Mouse (Mus musculus) CH12.LX (cell line): ENCODE results near the gene Trio. TPM values are rescaled to one million over a fixed set of nuclear protein-coding genes. Genes with fewer than 3 reads are reported as not detected.

Experiments
- DNase-seq: peaks from one replicate; pipeline ENCODE4 v3.0.0-alpha.2; 2013; ENCODE audit errors: extremely low read depth
- H3K27ac ChIP-seq: 2 replicates; pipeline ENCODE4 v1.5.1; 2012; ENCODE audit warnings: low read depth, mild to moderate bottlenecking, control low read depth, moderate library complexity; ENCODE audit not compliant: insufficient read depth
- H3K27me3 ChIP-seq: replicated peaks from 2 replicates; pipeline ENCODE3; 2012; ENCODE audit warnings: inconsistent platforms
- H3K36me3 ChIP-seq, 2 experiments: replicated peaks in 1 of 2; 2 replicates each; pipeline versions ENCODE3 to v1.6.1; 2012; ENCODE audit warnings: inconsistent platforms in 1 of 2, low read length in 1 of 2, mild to moderate bottlenecking in 1 of 2, mixed read lengths in 1 of 2, moderate library complexity in 1 of 2; ENCODE audit not compliant: control insufficient read depth in 1 of 2, insufficient read depth in 1 of 2
- H3K4me1 ChIP-seq, 2 experiments: 2 replicates each; pipeline ENCODE4 v1.6.1; 2012; ENCODE audit warnings: inconsistent platforms in 1 of 2, moderate library complexity in 1 of 2; ENCODE audit not compliant: insufficient read depth in 2 of 2, control insufficient read depth in 1 of 2
- H3K4me2 ChIP-seq: 2 replicates; pipeline ENCODE4 v1.6.1; 2012; ENCODE audit warnings: low read depth, mild to moderate bottlenecking, control low read depth; ENCODE audit not compliant: poor library complexity, insufficient read depth, severe bottlenecking
- H3K4me3 ChIP-seq, 3 experiments: fragments of 150-350 bp in 1 of 3; sonication (generic) in 1 of 3; replicated peaks in 1 of 3; 2 replicates each; pipeline versions ENCODE3 to v1.5.1; 2011 to 2012; ENCODE audit warnings: low read depth in 2 of 3, low read length in 2 of 3, mild to moderate bottlenecking in 2 of 3, moderate library complexity in 2 of 3, control low read depth in 1 of 3, improper control_type of control experiment in 1 of 3, inconsistent platforms in 1 of 3, mixed read lengths in 1 of 3; ENCODE audit not compliant: poor library complexity in 1 of 3
- H3K79me2 ChIP-seq: replicated peaks from 2 replicates; pipeline ENCODE4 v1.6.1; 2012; ENCODE audit warnings: mild to moderate bottlenecking, moderate library complexity; ENCODE audit not compliant: control insufficient read depth, poor library complexity, insufficient read depth, severe bottlenecking; ENCODE audit errors: extremely low read depth
- H3K9ac ChIP-seq: 2 replicates; pipeline ENCODE4 v1.6.1; 2012; ENCODE audit warnings: low read depth, mild to moderate bottlenecking, control low read depth, moderate library complexity; ENCODE audit not compliant: insufficient read depth
- H3K9me3 ChIP-seq: replicated peaks from 2 replicates; pipeline ENCODE3; 2012; ENCODE audit warnings: low read length, inconsistent platforms, mixed read lengths
- BHLHE40 ChIP-seq: IDR thresholded peaks from 2 replicates; pipeline ENCODE4 v1.6.1; 2011; ENCODE audit warnings: mild to moderate bottlenecking, low read depth, low read length, improper control_type of control experiment
- CHD1 ChIP-seq: IDR thresholded peaks from 2 replicates; pipeline ENCODE4 v1.6.1; 2012; ENCODE audit warnings: low read depth, low read length, improper control_type of control experiment, inconsistent platforms
- CHD2 ChIP-seq: IDR thresholded peaks from 2 replicates; pipeline ENCODE4 v1.6.1; 2011; ENCODE audit warnings: low read length, improper control_type of control experiment
- CTCF ChIP-seq, 2 experiments: IDR thresholded peaks in 1 of 2; conservative IDR thresholded peaks in 1 of 2; 2 replicates each; pipeline ENCODE4 v1.5.1; 2011 to 2012; ENCODE audit warnings: low read depth in 2 of 2, low read length in 2 of 2, improper control_type of control experiment in 1 of 2, inconsistent platforms in 1 of 2, mild to moderate bottlenecking in 1 of 2, moderate library complexity in 1 of 2
- GABPA ChIP-seq: IDR thresholded peaks from 2 replicates; pipeline ENCODE4 v1.6.1; 2012; ENCODE audit warnings: low read depth, low read length, improper control_type of control experiment, inconsistent platforms; ENCODE audit not compliant: insufficient replicate concordance
- HCFC1 ChIP-seq: IDR thresholded peaks from 2 replicates; pipeline ENCODE4 v1.6.1; 2012; ENCODE audit warnings: low read depth, mild to moderate bottlenecking, inconsistent platforms, low read length, improper control_type of control experiment
- IRF4 ChIP-seq: IDR thresholded peaks from 2 replicates; pipeline ENCODE4 v1.6.1; 2014; ENCODE audit warnings: low read depth, mild to moderate bottlenecking, inconsistent platforms, low read length, improper control_type of control experiment
- JUN ChIP-seq: IDR thresholded peaks from 2 replicates; pipeline ENCODE4 v1.6.1; 2011; ENCODE audit warnings: low read depth, mild to moderate bottlenecking, low read length, improper control_type of control experiment, moderate library complexity; ENCODE audit not compliant: insufficient read depth
- KAT2A ChIP-seq: IDR thresholded peaks from 2 replicates; pipeline ENCODE4 v1.6.1; 2012; ENCODE audit warnings: low read length, improper control_type of control experiment, inconsistent platforms; ENCODE audit not compliant: insufficient replicate concordance
- MAX ChIP-seq: IDR thresholded peaks from 2 replicates; pipeline ENCODE4 v1.6.1; 2011; ENCODE audit warnings: low read length, improper control_type of control experiment
- MAZ ChIP-seq: IDR thresholded peaks from 2 replicates; pipeline ENCODE4 v1.6.1; 2012; ENCODE audit warnings: low read depth, mild to moderate bottlenecking, inconsistent platforms, low read length, improper control_type of control experiment, moderate library complexity
- MEF2A ChIP-seq: IDR thresholded peaks from 2 replicates; pipeline ENCODE4 v1.6.1; 2014; ENCODE audit warnings: low read depth, mild to moderate bottlenecking, inconsistent platforms, low read length, improper control_type of control experiment, borderline replicate concordance
- MYC ChIP-seq: IDR thresholded peaks from 2 replicates; pipeline ENCODE4 v1.6.1; 2011; ENCODE audit warnings: low read depth, mild to moderate bottlenecking, improper control_type of control experiment, low read length
- NELFE ChIP-seq: IDR thresholded peaks from 2 replicates; pipeline ENCODE4 v1.6.1; 2011; ENCODE audit warnings: low read depth, low read length, improper control_type of control experiment
- NRF1 ChIP-seq: IDR thresholded peaks from 2 replicates; pipeline ENCODE4 v1.6.1; 2014; ENCODE audit warnings: low read depth, mild to moderate bottlenecking, inconsistent platforms, low read length, improper control_type of control experiment, moderate library complexity
- POLR2AphosphoS2 ChIP-seq: IDR thresholded peaks from 2 replicates; pipeline ENCODE4 v1.6.1; 2011; ENCODE audit warnings: low read depth, low read length, improper control_type of control experiment
- RAD21 ChIP-seq: IDR thresholded peaks from 2 replicates; pipeline ENCODE4 v1.6.1; 2011; ENCODE audit warnings: low read depth, mild to moderate bottlenecking, low read length, improper control_type of control experiment, moderate library complexity
- SMC3 ChIP-seq: IDR thresholded peaks from 2 replicates; pipeline ENCODE4 v1.6.1; 2011; ENCODE audit warnings: low read depth, low read length, improper control_type of control experiment
- TCF12 ChIP-seq: IDR thresholded peaks from 2 replicates; pipeline ENCODE4 v1.6.1; 2014; ENCODE audit warnings: low read depth, mild to moderate bottlenecking, inconsistent platforms, low read length, improper control_type of control experiment
- USF1 ChIP-seq: IDR thresholded peaks from 2 replicates; pipeline ENCODE4 v1.6.1; 2014; ENCODE audit warnings: low read depth, mild to moderate bottlenecking, inconsistent platforms, low read length, improper control_type of control experiment
- USF2 ChIP-seq: conservative IDR thresholded peaks from 2 replicates; pipeline ENCODE4 v1.6.1; 2011; ENCODE audit warnings: low read depth, low read length, improper control_type of control experiment
- ZKSCAN1 ChIP-seq: IDR thresholded peaks from 2 replicates; pipeline ENCODE4 v1.6.1; 2012; ENCODE audit warnings: low read depth, inconsistent platforms, low read length, improper control_type of control experiment, borderline replicate concordance
- ZMIZ1 ChIP-seq: IDR thresholded peaks from 2 replicates; pipeline ENCODE4 v1.6.1; 2012; ENCODE audit warnings: low read depth, mild to moderate bottlenecking, inconsistent platforms, low read length, improper control_type of control experiment
- dilution Hi-C: fragments of 300-500 bp; cut with MboI; formaldehyde crosslinking; loops from 2 replicates; pipeline ENCODE4 v1.14.3; 2020; ENCODE audit warnings: low sequenced_read_pairs; ENCODE audit not compliant: extremely low pct_unique_long_range_greater_than_20kb, extremely low pct_ligation_motif_present
- in situ Hi-C: fragments of 300-500 bp; cut with MboI; formaldehyde crosslinking; loops from 3 replicates; pipeline ENCODE4 v1.14.3; 2019; ENCODE audit warnings: low sequenced_read_pairs, low pct_ligation_motif_present, low pct_unique_long_range_greater_than_20kb, mixed read lengths
- polyA plus RNA-seq: library from polyadenylated mRNA; unstranded; fragments of >175 nt; gene quantifications from 2 replicates; pipeline ENCODE4 v1.2.1, GENCODE M21; 2012; ENCODE audit warnings: low read depth; ENCODE audit not compliant: insufficient read length
- total RNA-seq, 2 experiments: library from RNA; depleted of rRNA; stranded (reverse); fragments of 300-350 nt in 1 of 2; fragments of >200 nt in 1 of 2; gene quantifications; 2 replicates each; pipeline ENCODE4 v1.2.3; 2012 to 2014

Gene Trio
- total and polyA plus RNA-seq, 3 experiments: 3.9 to 17.5 (median 4.3) TPM

- no peak for DNase-seq
- TF ChIP-seq ZKSCAN1: no peak
- no peak for TF ChIP-seq USF1
- no peak for TF ChIP-seq CHD1
- TF ChIP-seq MAZ: no peak
- TF ChIP-seq GABPA: no peak
- TF ChIP-seq BHLHE40: no peak
- Histone ChIP-seq H3K4me3 (no peak overlapping the region), H3K27me3 (no peaks in the 10 kb centered on the region), H3K9me3 (no peaks in the 10 kb centered on the region), H3K4me1 (peaks cover 14 to 60% of the 10 kb centered on the region in 2 experiments), H3K4me2 (no peak overlapping the region), H3K79me2 (no peaks in the 10 kb centered on the region), H3K9ac (no peak overlapping the region), H3K27ac (no peak overlapping the region), H3K36me3 (no peaks in the 10 kb centered on the region)
- in situ Hi-C loops: no loop called here
- dilution Hi-C loops: no loop called here
Measured at GRCm38 (mm10) chr15:27782383-27783036, 243.1 kb downstream of the Trio start.

- TF ChIP-seq SMC3: no peak
- TF ChIP-seq RAD21: no peak
- no peak for TF ChIP-seq ZMIZ1
- TF ChIP-seq MAZ: no peak
- no peak for TF ChIP-seq IRF4
- Histone ChIP-seq H3K4me1 (peaks cover 14 to 70% of the 10 kb centered on the region in 2 experiments), H3K27me3 (no peaks in the 10 kb centered on the region), H3K4me2 (no peak overlapping the region), H3K36me3 (no peaks in the 10 kb centered on the region), H3K9me3 (no peaks in the 10 kb centered on the region), H3K4me3 (no peak overlapping the region), H3K79me2 (no peaks in the 10 kb centered on the region), H3K27ac (no peak overlapping the region), H3K9ac (no peak overlapping the region)
- dilution Hi-C loops (no loop called here), in situ Hi-C loops (no loop called here)
- no peak for DNase-seq
Measured at GRCm38 (mm10) chr15:27779827-27780226, 245.8 kb downstream of the Trio start.

- no peak for DNase-seq
- Histone ChIP-seq H3K36me3 (no peaks in the 10 kb centered on the region), H3K27me3 (no peaks in the 10 kb centered on the region), H3K9ac (no peak overlapping the region), H3K4me3 (no peak overlapping the region), H3K4me2 (no peak overlapping the region), H3K4me1 (peaks cover 12 to 70% of the 10 kb centered on the region in 2 experiments), H3K79me2 (no peaks in the 10 kb centered on the region), H3K9me3 (no peaks in the 10 kb centered on the region), H3K27ac (no peak overlapping the region)
- TF ChIP-seq USF2 (no peak), MYC (no peak), JUN (no peak), TCF12 (no peak), MEF2A (no peak), CHD2 (no peak), USF1 (no peak), POLR2AphosphoS2 (no peak), CTCF (conservative IDR thresholded peaks at IDR 0.05 in 1 of 2, IDR thresholded peaks at IDR 0.05 in 1 of 2; ENCODE audit: low read depth in 2 of 2, low read length in 2 of 2) (no peak), HCFC1 (no peak), BHLHE40 (no peak), KAT2A (no peak), MAX (no peak), NRF1 (no peak), NELFE (no peak)
- dilution Hi-C loops (no loop called here), in situ Hi-C loops (no loop called here)
Measured at GRCm38 (mm10) chr15:27779398-27779797, 246.2 kb downstream of the Trio start.
